Mouse (Mus musculus) small intestine, adult 2 months (tissue): ENCODE results near the gene Apc2.

Experiments used
- CTCF ChIP-seq: fragments of 200-500 bp; IDR thresholded peaks from 2 replicates; pipeline ENCODE4 v1.5.1; 2012; ENCODE audit warnings: low read depth, mild to moderate bottlenecking, control low read depth, inconsistent platforms, low read length, moderate library complexity, mixed read lengths; ENCODE audit not compliant: insufficient replicate concordance, insufficient read length; ENCODE audit errors: extremely low read depth
- POLR2A ChIP-seq: fragments of 200-500 bp; IDR thresholded peaks from 2 replicates; pipeline ENCODE4 v1.6.1; 2012; ENCODE audit warnings: low read depth, mild to moderate bottlenecking, control low read depth, inconsistent platforms, low read length, moderate library complexity

GRCm38 (mm10) chr10:80255881-80256535 is 39.8 kb upstream of the Apc2 start:
- no peak for TF ChIP-seq CTCF
- TF ChIP-seq POLR2A: no peak
